Mouse (Mus musculus) layer of hippocampus, adult 11-12 months (tissue): ENCODE measurements around the gene Prm3.

Experiments
- DNase-seq: peaks from one replicate; pipeline ENCODE4 v3.0.0; 2022; ENCODE audit warnings: low spot score

Prm3 gene

DNA sequence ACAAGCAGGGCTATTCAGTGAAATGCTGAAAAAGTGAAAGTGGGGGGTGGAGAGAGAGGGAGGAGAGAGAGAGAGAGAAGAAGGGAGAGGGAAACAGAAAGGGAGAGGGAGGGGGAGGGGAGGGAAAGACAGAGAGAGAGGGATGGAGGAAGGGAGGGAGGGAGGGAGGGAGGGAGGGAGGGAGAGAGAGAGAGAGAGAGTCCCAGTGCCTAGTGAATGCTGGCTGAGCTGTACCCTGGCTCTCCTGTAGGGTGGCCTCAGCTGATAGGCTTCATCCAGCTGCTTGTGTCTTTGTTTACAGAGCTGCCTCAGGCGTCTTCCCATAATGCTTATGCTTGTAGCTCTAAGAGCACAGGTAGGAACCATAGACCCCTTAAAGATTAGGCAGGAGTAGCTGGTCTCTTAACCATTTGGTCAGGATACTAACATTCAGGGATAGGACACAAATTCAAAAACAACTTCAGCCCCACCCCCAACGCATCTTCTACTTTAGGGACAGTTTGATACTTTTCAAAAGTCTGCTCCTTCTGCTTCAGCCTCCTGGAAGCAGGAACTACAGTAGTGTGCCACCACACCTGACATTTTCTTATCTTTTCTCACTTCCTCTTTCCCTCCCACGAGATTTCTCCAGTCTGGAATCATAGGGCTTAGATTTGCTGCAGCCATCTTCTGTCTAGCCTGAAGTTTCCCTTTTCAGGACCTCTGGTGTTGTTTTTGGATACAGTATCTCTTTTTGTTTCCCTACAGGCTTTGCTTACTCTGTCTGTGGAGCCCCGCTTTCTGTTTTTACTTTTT, 20.0 kb downstream of the Prm3 start:
- DNase-seq = no peak

DNA sequence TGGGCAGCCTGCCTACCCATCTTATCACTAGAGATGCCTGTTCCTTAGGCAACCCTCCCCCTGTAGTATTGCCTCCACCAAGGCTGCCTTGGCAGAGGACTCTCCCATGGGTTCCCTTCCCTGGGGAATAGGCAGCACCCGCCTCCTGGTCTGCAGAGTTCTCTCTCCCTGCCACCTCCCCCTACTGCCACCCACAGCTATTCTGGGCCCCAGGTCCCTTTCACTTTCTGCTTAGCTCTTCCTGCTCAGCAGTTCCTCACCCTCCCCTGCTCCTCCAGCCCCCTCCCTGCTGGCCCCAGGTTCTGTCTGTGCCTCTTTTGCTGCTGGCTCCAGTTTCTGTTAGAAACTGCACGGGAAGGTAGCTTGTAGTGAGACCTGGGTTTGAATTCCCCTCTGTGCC, 21.1 kb downstream of the Prm3 start:
- no peak for DNase-seq

DNA sequence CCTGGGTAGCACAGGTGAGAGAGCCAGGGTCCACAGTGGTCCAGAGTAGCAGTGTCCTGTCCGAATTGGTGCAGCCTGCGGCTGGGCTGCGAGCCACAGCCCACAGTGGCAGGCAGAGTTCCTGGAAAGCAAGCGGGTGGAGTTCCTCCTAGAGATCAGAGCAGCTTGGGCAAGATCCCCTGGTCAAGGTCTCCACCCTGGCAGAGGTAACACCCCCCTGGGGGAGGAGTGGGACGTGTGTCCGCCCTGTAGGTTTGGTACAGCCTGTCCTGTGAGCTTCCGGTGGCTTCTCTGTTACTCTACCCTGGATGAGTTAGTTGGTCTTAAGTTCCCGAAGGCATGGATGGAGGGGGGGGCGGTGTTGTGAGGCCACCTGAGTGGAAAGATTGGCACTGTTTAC, 21.9 kb downstream of the Prm3 start:
- DNase-seq = no peak

DNA sequence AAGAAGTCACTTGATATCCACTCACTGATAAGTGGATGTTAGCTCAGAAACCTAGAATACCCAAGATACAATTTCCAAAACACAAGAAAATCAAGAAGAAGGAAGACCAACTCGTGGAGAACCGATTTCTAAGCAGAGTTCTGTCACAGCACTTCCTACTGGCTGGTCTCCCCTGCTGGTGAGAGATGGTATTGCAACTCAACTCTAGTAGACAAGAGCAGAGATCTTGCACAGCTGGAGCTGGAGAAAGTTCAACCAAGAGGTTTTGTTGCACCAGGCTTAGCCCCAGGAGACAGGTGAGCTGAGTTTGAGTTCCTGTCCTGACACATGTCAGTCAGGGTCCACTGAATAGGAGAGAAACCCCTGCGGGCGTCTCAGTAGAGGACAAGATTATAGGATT, 23.6 kb downstream of the Prm3 start:
- DNase-seq = peak; percentile 78

DNA sequence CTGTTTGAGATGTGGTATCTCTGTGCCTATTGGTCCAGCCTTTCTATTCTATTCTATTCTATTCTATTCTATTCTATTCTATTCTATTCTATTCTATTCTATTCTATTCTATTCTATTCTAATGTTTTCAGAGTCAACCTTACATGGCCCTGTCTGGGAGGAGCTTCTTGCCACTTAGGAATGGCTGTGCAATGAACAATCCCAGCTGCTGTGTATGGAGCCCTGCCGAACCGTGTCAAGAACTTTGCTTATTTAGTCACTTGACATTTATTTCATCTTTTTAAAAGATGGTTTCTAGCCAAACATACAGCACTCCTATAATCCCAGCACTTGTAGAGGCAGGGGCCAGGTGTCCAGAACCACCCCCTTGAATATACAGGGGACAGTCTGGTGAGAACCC, 26.4 kb downstream of the Prm3 start:
- DNase-seq = no peak

DNA sequence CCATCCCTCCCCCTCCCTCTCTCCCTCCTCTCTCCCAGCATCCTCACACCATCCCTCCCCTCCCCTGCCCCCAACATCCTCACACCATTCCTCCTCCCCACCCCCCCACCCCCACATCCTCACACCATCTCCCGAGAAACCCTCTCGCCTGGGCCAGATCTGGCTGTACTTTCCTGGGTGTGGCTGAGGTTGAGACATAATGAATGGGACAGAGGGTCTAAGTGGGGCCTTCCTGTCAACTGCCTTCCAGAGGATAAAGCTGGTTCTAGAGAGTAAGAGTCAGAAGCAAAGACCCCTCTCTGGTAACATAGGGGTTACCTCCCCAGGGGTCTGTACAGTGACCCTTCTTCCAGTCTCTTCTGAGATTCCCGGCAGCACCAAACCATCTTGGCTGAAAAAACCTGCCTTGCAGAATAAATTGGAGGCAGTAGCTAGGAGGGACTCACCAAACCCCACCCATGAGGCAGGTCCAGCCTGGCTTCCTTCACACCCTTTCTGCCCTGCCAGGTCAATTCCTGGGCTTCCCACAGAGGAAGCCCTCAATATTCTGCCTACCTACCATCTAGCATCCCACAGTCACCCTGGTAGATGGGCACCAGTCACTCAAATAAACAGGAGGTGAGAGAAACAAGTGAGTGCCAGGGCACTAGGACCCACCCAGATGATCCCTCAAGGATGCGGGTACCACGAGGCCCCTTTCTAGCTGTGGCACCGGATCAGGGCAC, 27.0 kb downstream of the Prm3 start:
- no peak for DNase-seq

DNA sequence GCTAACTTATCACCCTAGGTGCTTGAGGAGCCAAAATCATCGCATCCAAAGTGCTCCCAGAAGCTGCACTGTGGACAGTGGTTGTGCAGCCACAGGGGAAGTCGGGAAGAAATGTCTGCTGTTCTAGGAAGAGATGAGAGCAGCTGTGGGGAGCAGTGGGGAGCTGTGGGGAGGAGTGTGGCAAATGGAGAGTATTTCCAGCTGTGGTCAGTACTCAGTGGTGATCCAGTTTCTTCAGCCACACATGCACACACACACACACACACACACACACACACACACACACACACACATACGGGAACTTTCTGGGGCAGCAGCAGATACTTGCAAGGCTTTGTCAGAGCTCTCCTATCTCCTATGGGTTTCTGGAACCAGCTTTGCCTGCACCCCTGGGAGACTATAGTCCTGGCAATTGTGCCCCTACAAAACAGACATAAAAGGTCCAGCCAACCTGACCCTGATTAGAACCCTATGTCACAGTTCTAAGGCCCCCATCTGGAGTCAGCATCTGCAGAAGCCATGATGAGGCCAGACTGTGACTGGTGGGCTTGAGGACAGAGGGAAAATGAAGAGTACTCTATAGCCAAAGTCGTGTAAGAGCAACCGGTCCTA, 28.0 kb downstream of the Prm3 start:
- no peak for DNase-seq

DNA sequence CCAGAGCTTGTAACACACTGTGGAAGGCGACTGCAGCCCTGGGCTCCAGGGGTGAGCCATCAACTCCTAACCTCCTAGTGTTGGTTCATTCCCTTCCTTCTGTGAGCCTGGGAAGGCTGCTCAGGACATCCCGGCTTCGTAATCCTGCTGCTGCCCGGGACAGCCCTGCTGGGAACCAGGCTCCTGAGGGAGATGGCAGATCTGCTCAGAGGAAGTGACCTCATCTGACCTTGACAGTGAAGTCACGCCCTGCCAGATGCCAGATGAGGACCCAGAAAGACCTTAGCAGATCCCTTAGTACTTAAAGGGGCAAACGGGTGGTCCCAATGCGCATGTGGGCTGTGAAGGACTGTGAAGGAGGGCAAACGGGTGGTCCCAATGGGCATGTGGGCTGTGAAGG, 29.5 kb downstream of the Prm3 start:
- no peak for DNase-seq

DNA sequence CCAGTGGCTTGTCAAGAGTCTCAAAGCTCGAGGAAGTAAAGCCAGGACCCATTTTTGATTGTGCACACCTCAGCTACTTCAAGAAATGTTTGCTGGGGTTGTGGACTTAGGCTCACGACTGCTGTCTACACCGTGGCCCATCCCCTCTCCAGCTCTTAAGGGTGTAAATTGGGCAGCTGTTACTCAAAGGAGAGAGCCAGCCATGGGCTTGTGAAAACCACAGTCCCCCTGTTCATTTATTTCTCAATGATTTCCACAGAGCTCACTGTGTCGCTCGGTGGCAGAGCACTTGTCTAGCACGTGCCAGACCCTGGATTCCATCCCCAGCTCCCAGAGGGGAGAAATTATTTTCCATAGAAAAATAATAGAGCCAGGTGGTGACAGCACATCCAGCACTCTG, 34.5 kb downstream of the Prm3 start:
- no peak for DNase-seq

DNA sequence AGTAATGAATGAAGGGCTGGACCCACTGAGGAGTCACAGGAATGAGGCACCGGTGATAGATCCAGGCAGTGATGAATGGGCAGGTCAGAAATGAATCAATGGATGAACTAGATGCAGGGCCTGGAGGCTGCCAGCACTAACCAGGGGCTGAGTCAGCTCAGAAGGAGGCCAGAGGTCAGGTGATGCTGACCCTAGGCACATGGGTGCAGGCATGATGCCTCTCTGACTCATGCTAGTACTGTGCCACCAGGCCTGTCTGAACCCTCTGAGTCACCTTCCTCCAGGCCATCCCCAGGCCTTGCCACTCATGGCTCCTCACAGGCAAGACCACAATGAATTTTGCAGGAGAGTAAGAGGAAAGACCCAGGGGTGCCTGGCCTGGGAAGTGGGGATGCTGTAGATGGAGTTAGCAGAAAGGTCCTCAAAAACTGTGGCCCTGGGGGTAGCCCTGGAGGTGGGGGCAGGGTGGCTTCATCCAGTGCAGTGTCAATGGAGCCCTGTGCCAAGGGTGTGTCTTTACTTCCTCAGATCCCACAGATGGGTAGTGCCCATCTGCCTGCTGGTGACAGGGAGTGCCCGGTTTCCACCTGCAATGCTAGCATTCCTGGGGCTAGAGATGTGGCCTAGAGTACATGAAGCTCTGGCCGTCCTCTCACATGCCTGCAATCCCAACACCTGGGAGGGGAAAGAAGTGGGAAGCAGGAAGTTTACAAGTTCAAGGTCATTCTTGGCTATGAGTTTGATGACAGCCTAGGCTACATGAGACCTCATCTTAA, 36.0 kb downstream of the Prm3 start:
- no peak for DNase-seq

DNA sequence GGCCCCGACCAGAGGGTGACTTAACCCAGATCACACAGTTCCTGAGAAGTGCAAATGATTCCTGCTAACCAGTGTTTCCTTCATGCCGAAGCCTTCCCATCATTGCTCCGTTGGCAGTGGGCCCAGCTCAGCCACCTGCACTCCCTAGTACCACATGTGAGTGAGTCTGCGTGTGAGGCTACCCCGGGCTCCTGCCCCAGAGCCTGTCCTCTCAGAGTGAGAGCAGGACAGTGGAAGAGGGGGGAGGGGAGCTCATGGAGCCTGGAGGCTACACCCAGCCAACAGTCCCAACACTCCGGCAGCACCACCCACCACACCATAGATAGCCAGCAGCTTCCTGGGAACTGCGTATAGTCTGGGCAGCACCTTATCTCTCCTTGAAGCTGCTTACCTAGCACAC, 40.9 kb downstream of the Prm3 start:
- peak; percentile 42 for DNase-seq

DNA sequence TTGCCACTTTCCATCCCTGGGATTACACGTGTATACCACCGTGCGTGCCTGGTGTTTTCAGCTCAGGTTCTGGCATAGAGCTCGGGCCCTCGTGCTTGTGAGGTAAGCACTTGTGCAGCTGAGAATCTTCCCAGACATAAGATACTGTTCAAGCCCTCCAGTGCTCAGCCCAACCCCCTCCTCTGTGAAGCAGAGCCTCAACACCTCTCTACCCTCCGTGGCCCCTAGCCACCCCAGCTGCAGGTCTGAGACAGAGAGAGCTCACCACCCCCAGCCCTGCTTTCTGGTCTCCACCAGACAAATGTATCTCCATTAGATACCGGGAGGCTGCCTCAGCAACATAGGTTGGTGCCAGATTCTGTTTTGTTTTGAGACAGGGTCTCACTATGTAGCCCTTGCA, 41.5 kb downstream of the Prm3 start:
- DNase-seq = no peak

DNA sequence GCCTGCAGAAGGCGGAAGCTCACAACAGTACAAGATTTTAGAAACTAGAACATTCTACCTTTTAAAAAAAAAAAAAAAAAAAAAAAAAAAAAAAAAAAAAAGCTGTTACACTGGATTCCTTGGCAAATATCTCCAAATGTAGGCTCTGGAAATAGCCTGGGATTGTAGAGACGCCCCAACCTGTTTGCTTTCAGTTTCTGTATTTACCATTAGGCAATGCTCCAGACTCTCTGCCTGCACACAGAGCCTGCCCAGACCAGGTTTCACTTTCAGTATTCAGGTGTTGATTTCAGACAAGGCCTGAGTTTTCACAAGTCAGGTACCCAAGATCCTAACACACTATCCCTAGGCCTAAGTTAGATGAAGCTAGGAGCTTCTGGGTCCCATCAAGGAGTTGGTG, 49.6 kb downstream of the Prm3 start:
- no peak for DNase-seq
